Mouse (Mus musculus) CH12.LX (cell line): ENCODE results near the gene Prps1.

Source experiments
- CTCF ChIP-seq, 2 experiments: IDR thresholded peaks in 1 of 2; conservative IDR thresholded peaks in 1 of 2; 2 replicates each; pipeline ENCODE4 v1.5.1; 2011 to 2012; ENCODE audit warnings: low read depth in 2 of 2, low read length in 2 of 2, improper control_type of control experiment in 1 of 2, inconsistent platforms in 1 of 2, mild to moderate bottlenecking in 1 of 2, moderate library complexity in 1 of 2
- NRF1 ChIP-seq: IDR thresholded peaks from 2 replicates; pipeline ENCODE4 v1.6.1; 2014; ENCODE audit warnings: low read depth, mild to moderate bottlenecking, inconsistent platforms, low read length, improper control_type of control experiment, moderate library complexity
- SMC3 ChIP-seq: IDR thresholded peaks from 2 replicates; pipeline ENCODE4 v1.6.1; 2011; ENCODE audit warnings: low read depth, low read length, improper control_type of control experiment

GRCm38 (mm10) chrX:140520146-140521102 lies 64.0 kb downstream of the Prps1 start:
- TF ChIP-seq NRF1 (no peak), SMC3 (no peak), CTCF (conservative IDR thresholded peaks at IDR 0.05 in 1 of 2, IDR thresholded peaks at IDR 0.05 in 1 of 2; ENCODE audit: low read depth in 2 of 2, low read length in 2 of 2) (no peak)
